Mouse (Mus musculus) ovary, postnatal 10 days (tissue): ENCODE measurements around the gene Rprd1b.
A peak's percentile ranks its signal among the peaks of the same experiment; 100 is the strongest.

Source experiments
- DNase-seq: peaks from one replicate; pipeline ENCODE4 v3.0.0; 2022; ENCODE audit warnings: low spot score

Rprd1b gene

GRCm38 (mm10) chr2:158028354-158028863 is at the start of gene Rprd1b, which contains the start of gene Tti1:
Gene Rprd1b (plus strand): TSS chr2:158028497.
Gene Tti1 (minus strand): TSS chr2:158028433.
- DNase-seq: peak; percentile 90

- no peak for DNase-seq
These were observed 49.1 kb upstream of the Rprd1b start for GRCm38 (mm10) chr2:157979241-157979640.

DNA sequence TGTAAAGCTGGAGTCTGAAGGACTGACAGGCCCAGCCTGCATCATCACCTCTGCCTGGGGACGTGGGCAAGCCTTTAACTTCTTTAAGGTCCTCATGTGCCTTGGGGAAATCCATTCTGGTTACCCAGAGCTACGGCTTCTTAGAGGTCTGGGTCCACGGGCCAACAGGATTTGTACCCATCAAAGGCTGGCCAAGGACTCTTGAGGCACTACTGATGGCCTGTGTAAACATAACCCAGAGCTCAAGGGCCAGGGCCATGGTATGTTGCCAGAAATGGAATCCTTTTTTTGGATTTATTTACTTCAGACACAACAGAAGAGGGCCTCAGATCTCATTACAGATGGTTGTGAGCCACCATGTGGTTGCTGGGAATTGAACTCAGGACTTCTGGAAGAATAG is 45.6 kb upstream of the Rprd1b start:
- DNase-seq: no peak

GRCm38 (mm10) chr2:157983276-157983675 is 45.0 kb upstream of the Rprd1b start:
- no peak for DNase-seq

GRCm38 (mm10) chr2:157985611-157986010 is 42.7 kb upstream of the Rprd1b start:
- no peak for DNase-seq

GRCm38 (mm10) chr2:157986235-157986634 is 42.1 kb upstream of the Rprd1b start:
- DNase-seq: no peak

- no peak for DNase-seq
These were observed 39.7 kb upstream of the Rprd1b start for GRCm38 (mm10) chr2:157988416-157989190.

GRCm38 (mm10) chr2:157989946-157990345 is 38.4 kb upstream of the Rprd1b start:
- no peak for DNase-seq

- no peak for DNase-seq
These were observed 37.3 kb upstream of the Rprd1b start for GRCm38 (mm10) chr2:157991026-157991425.

- DNase-seq: no peak
These were observed 35.8 kb upstream of the Rprd1b start for GRCm38 (mm10) chr2:157992501-157992900.

- DNase-seq: no peak
These were observed 29.5 kb upstream of the Rprd1b start for GRCm38 (mm10) chr2:157998817-157999216.

GRCm38 (mm10) chr2:158004620-158005019 is 23.7 kb upstream of the Rprd1b start:
- no peak for DNase-seq

- DNase-seq: no peak
These were observed 22.7 kb upstream of the Rprd1b start for GRCm38 (mm10) chr2:158005641-158006040.

- DNase-seq: no peak
These were observed 18.9 kb upstream of the Rprd1b start for GRCm38 (mm10) chr2:158009373-158009772.

DNA sequence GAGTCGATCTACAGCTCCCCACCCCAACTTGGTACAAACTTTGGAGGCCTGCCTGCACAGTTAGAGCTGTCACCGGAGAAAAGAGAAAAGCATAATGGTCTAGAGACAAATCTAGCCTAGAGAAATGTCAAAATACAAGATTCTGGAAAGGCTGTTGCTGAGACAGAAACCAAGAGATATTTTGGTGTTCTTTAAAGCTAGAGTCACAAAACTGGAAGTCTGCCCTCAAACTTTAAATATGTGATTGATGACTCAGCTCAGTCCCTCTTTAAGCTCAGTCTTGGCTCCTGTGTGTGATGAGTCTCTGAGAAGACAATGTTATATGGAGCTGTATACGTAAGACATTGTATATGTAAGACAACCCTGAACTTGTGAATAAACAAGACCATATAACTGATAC is 15.7 kb upstream of the Rprd1b start:
- DNase-seq: no peak

- no peak for DNase-seq
These were observed 11.0 kb upstream of the Rprd1b start for GRCm38 (mm10) chr2:158017330-158017729.

- no peak for DNase-seq
These were observed 393 bp upstream of the Rprd1b start for GRCm38 (mm10) chr2:158027855-158028353.

DNA sequence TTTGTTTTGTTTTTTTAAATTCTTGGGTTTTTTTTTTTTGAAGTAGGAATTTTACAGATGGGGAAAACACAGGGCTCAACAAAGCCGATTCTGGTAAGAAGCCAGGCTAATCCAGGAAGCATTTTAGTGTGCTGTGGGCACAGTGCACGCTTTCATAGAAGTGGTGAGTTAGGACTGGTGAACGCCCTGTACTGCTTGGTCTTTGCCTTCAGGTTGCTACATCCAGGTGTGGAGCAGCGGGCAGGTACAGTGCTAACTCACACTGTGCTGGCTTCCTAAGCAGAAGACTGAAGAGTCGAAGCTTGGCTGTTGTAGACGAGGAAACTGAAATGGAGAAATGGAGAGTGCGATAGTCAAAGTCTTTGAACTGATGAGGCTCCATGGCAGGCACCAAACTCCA is 1.7 kb downstream of the Rprd1b start:
- DNase-seq: no peak

- DNase-seq: no peak
These were observed 7.5 kb downstream of the Rprd1b start for GRCm38 (mm10) chr2:158035813-158036212.

DNA sequence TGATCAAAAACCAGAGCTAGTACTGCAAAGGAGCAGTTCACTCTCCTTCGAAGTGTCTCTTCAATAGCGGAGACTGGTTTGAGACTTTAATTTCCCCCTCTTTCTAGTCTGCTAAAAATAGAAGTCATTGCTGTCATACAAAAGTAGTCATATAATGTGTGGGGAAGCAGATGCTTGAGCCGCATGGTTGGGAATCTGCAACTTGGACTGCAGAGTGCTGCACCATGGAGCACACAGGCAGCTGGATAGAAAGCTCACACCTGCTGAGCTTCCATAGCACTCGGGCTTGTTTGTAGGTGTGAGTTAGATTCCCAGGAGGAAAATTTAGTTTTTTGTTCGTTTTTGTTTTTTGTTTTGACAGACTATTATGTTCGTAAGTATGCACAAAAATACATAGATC is 8.1 kb downstream of the Rprd1b start:
- DNase-seq: no peak

DNA sequence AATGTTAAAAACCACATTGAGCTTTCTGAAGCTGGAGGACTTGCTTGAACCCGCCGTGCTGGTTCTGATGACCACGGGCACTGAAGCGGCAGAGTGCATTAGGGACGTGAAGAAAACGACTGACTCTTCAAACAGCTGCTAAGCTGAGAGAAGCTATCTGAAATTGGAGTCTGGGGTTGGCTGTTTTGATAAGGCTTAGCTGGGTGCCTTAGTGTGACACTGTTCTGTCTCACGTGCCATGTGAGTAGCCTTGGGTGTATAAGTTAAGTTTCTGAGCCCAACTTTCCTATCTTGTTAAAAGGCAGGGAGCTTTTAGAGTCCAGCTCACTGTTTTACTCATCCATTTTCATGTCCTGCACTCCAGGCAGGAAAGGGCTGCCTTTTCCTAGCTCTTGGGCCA is 8.7 kb downstream of the Rprd1b start:
- DNase-seq: no peak

- no peak for DNase-seq
These were observed 9.3 kb downstream of the Rprd1b start for GRCm38 (mm10) chr2:158037571-158037970.

- no peak for DNase-seq
These were observed 11.4 kb downstream of the Rprd1b start for GRCm38 (mm10) chr2:158039662-158040061.

- DNase-seq: no peak
These were observed 12.1 kb downstream of the Rprd1b start for GRCm38 (mm10) chr2:158040396-158040795.
